Mouse (Mus musculus) right cerebral cortex, adult 2 months (tissue): ENCODE measurements around the gene Gm4216.
"Not testable (repeated sequence)": the region's sequence is repeated elsewhere in the genome, so short reads cannot be mapped to it uniquely, and the experiment has no call there.

Source experiments
- DNase-seq, 2 experiments: peaks; one replicate each; pipeline ENCODE4 v3.0.0; 2021 to 2022; ENCODE audit warnings: low spot score in 2 of 2

The Gm4216 gene

GRCm38 (mm10) chr7:23019823-23020222 is at the start of gene Gm4216:
Gm4216 (minus strand) TSS chr7:23019923.
- DNase-seq, result not testable (repeated sequence)

- not testable (repeated sequence) for DNase-seq
Observed at GRCm38 (mm10) chr7:23067356-23067755, 47.6 kb upstream of the Gm4216 start, which contains the start of gene Gm8720. Gm8720 (minus strand) TSS chr7:23067456.

GRCm38 (mm10) chr7:23055240-23055639 is 35.5 kb upstream of the Gm4216 start, which contains the start of gene Vmn1r163:
Vmn1r163 (plus strand) TSS chr7:23055540.
- DNase-seq, result not testable (repeated sequence)

- not testable (repeated sequence) for DNase-seq
Observed at GRCm38 (mm10) chr7:22984573-22984972, 35.1 kb downstream of the Gm4216 start, which contains the start of gene Gm4214. Gm4214 (minus strand) TSS chr7:22984673.
